Mouse (Mus musculus): Measurements from ENCODE around the gene Krtap10-4.

DNA sequence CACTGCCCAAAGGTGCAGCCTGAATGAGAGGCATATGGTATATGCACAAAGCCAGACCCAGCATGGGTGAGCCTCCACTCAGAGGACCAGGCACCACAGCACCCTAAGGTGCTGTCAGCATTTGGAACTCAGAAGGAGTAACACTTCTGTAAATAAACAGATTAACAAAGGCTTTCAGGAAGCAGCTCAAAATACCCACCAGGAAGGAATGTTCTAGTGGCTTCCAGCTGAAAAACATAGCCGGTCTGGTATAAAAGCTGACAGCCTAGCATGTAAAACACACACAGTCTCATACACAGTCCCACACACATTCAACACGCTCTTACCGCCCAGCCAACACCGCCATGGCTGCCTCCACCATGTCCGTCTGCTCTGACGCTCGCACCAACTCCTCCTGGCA lies 34.8 kb upstream of the Krtap10-4 start, which contains the start of gene Gm3285:
- TF ChIP-seq HCFC1 (IDR thresholded peaks at IDR 0.05; ENCODE audit: low read depth, low read length) (no peak), CTCF (IDR thresholded peaks at IDR 0.05 in 2 of 3, conservative IDR thresholded peaks at IDR 0.05 in 1 of 3; ENCODE audit: control insufficient read depth in 1 of 3, insufficient read depth in 1 of 3, low read depth in 2 of 3, low read length in 3 of 3, poor library complexity in 1 of 3, severe bottlenecking in 1 of 3) (no peak), ELF1 (IDR thresholded peaks at IDR 0.05; ENCODE audit: low read depth, low read length) (no peak), EP300 (IDR thresholded peaks at IDR 0.05; ENCODE audit: low read depth in 1 of 2, low read length in 2 of 2) (no peak), POLR2A (IDR thresholded peaks at IDR 0.05; ENCODE audit: control insufficient read depth in 1 of 2, insufficient read depth in 1 of 2, low read depth in 1 of 2, low read length in 2 of 2, poor library complexity in 1 of 2) (no peak), MAX (IDR thresholded peaks at IDR 0.05; ENCODE audit: low read length) (no peak), ZMIZ1 (IDR thresholded peaks at IDR 0.05; ENCODE audit: low read depth, low read length) (no peak), ZC3H11A (IDR thresholded peaks at IDR 0.05; ENCODE audit: low read depth, low read length) (no peak), NELFE (IDR thresholded peaks at IDR 0.05; ENCODE audit: low read depth, low read length) (no peak), TAL1 (IDR thresholded peaks at IDR 0.05; ENCODE audit: low read length) (no peak), RAD21 (IDR thresholded peaks at IDR 0.05; ENCODE audit: low read depth, low read length) (no peak), TBP (IDR thresholded peaks at IDR 0.05; ENCODE audit: low read depth, low read length) (no peak), USF1 (IDR thresholded peaks at IDR 0.05; ENCODE audit: low read depth, low read length) (no peak), ETS1 (IDR thresholded peaks at IDR 0.05; ENCODE audit: low read depth, low read length) (no peak)

Data from MEL (cell line).